Mouse (Mus musculus) T-helper 1 cell (primary cell): Measurements from ENCODE around the gene Appl1.
"Not testable (repeated sequence)": the region's sequence is repeated elsewhere in the genome, so short reads cannot be mapped to it uniquely, and the experiment has no call there.

Experiments used
- in situ Hi-C: fragments of 300-600 bp; cut with MboI, MseI; formaldehyde crosslinking; loops from one replicate; pipeline ENCODE4 v1.15.1; 2025; ENCODE audit warnings: high pct_unique_total_duplicates

Appl1 gene

DNA sequence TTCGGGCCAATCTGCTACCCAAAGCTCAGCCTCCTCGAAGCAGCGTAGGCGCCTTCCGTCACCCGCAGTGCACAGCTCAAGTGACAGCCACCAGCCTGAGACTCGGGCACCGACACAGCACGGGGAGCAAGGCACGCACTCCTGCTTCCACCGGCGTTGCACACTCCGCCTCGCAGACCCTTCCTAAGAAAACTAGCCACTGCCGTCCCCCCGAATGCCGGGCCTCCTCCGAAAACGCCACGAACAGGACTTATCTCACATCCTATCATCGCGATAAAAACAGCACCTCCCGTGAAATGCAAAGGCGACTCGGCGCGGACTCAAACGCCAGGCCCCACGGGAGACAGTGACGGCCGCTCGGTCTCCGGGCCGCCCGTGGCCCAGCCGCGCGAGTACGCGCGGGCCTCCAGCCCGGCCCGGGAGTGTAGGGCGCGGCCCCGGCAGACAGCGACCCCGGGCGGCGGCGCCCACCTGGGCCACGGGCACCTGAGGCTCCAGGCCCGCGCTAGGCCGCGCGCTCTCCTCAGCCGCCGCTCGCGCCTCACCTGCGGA is 1.1 kb downstream of the Appl1 start:
- in situ Hi-C loops: no loop called here

GRCm38 (mm10) chr14:26969164-26969563 is 1.9 kb downstream of the Appl1 start:
- in situ Hi-C loops: no loop called here

DNA sequence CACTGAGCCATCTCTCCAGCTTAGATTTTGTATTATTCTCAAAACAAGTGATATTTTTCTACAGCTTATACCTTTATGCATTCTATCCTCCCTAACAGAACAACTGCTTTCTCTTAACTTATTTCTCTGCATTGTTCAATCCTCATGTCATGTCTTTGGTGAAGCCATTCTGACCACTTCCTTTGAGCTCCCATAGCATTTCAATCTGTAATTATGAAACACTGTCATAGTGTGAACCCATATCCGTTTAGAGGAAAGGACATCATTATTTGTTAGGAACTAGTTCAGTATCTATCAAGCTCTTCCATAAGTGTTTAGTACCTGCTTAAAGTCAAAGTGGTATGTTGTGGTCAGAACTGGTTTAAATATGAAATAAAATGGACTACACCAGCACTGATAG is 10.5 kb downstream of the Appl1 start:
- in situ Hi-C loops: no loop called here

GRCm38 (mm10) chr14:26956139-26956538 is 14.9 kb downstream of the Appl1 start:
- in situ Hi-C loops: not testable (repeated sequence)

GRCm38 (mm10) chr14:26935558-26935957 is 35.5 kb downstream of the Appl1 start:
- in situ Hi-C loops: no loop called here

GRCm38 (mm10) chr14:26934891-26935290 is 36.1 kb downstream of the Appl1 start:
- in situ Hi-C loops: no loop called here

GRCm38 (mm10) chr14:26923702-26924421 is 47.2 kb downstream of the Appl1 start:
- in situ Hi-C loops: no loop called here

DNA sequence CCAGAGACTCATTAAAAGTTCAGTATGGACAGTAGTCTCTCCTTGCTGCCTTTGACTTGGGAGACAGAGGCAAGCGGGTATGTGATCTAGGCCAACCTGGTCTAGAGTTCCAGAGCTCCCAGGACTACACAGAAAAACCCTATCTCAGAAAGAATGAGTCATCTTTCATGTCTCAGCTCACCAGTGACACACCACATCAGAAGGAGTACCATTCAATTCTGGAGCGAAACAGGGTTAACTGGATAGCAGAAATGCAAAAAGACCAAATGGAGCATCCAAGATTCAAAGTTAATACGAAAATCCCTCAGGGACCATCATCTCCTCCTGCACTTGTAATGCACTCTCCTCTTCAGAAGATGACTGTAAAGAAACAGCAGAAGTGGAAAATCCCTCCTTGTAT is 51.7 kb downstream of the Appl1 start:
- in situ Hi-C loops: no loop called here

- in situ Hi-C loops: no loop called here
Observed at GRCm38 (mm10) chr14:26913681-26914268, 57.3 kb downstream of the Appl1 start.

- in situ Hi-C loops: no loop called here
Observed at GRCm38 (mm10) chr14:26911826-26912225, 59.2 kb downstream of the Appl1 start.

GRCm38 (mm10) chr14:26911201-26911600 is 59.8 kb downstream of the Appl1 start:
- in situ Hi-C loops: no loop called here

DNA sequence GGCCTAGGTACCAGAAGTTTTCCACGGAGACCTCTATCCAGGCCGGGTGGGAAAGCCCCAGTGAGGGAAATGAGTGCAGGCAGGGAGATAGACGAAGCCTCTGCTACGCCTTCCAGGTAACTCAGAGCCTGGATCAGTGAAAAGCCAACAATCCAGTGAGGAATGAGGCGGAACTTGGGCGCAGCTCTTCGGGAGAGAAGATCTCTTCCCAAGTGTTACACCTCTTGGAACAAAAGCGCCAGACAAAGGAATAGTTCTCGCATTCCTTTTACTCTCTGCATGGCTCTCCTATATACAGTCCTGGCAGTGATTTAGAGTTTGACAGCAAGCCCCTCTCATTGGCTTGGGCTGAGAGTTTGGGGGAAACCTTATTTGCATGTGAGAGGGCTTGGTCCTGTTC is 60.6 kb downstream of the Appl1 start:
- in situ Hi-C loops: not testable (repeated sequence)

- in situ Hi-C loops: no loop called here
Observed at GRCm38 (mm10) chr14:26907401-26907800, 63.6 kb downstream of the Appl1 start.

DNA sequence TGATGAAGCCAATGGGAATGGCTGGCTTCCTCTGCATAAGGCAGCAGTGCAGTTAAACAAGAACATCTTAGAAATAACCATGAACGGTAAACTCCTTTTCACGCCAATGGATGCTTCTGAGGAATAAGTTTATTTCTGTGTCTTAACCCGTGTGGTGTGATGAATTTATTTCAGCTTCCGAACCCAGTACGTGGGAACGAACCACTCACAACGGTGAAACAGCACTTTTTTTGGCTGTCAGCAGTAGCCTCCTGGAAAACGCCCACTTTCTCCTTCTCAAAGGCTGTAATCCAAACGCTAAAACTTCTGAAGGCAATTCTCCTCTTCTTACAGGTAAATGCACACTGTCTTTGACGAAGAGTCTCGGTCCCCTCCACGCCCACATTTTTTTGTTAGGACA is 70.1 kb downstream of the Appl1 start:
- in situ Hi-C loops: no loop called here

- in situ Hi-C loops: no loop called here
Observed at GRCm38 (mm10) chr14:26899490-26899889, 71.5 kb downstream of the Appl1 start.

DNA sequence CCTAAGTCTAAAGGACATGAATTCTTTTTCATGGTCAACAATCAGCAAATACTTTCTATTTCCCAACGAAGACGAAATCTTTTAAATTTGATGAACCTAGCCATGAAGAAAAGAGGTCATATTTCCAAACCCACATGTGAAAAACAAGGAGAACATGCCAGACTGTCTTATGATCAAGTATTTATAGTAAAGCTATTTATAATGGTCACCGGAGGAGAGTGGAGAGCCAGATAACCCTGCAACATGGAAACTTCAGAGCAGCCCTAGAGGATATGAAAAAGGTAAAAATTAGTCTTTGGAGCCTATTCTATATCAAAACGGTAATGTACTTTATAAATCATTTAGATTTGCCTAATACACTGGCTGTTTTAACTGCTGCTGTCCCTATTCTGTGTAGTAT is 76.6 kb downstream of the Appl1 start, which contains the start of gene Asb14:
Asb14 (plus strand) TSS at position 166 of the 400 bp plus-strand sequence.
- in situ Hi-C loops: no loop called here

DNA sequence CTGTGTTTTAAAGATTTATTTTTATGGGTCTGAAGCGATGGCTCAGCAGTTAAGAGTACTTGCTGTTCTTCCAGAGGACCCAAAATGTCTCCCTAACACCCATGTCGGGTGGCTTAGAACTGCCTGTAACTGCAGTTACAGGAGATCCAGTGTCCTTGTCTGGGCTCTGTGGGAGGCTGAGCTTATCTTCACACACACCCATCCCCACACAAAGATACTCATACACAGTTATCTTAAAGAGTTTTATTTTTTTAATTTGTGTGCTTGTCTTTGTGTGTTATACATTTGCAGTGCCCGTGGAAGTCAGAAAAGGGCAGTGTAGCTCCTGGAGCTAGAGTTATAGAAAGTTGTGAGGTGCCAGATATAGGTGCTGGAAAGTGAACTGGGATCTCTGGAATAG is 80.3 kb downstream of the Appl1 start:
- in situ Hi-C loops: no loop called here

DNA sequence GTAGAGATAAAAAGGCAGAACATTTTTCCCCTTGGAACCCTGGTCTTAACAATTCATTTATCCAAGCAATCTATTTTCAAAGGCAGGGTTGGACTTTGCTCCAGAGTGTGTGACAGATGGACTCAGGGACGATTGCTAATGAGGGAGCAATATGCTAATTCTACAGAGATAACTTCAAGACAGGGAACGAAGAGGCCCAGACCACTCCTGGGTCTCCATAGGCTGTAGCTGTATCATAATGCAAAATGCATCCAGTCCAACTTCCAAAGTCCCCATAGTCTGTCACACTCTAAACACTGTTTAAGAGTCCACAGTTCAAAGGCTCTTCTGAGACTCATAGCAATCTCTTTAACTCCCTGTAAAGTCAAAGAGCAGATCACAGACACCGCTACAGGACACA is 83.8 kb downstream of the Appl1 start:
- in situ Hi-C loops: no loop called here

DNA sequence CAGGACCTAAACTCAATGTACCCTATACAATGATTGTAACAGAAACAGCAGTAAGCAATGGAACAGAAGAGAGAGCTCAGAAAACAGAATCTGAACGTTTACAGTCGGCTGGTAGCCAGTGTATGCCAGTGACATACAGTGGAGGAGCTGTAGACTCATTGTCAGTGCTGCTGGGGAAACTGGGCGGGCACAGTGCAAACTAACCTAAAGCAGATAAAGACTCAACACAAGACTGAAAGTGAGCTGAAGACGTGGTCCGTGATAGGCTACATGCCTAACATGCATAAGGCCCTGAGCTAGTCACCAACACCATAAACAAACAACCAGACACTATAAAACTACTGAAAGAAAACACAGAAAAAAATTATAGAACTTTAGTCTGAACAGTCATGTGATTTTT is 89.3 kb downstream of the Appl1 start:
- in situ Hi-C loops: no loop called here

- in situ Hi-C loops: no loop called here
Observed at GRCm38 (mm10) chr14:26879976-26880375, 91.1 kb downstream of the Appl1 start.

GRCm38 (mm10) chr14:26878756-26879155 is 92.3 kb downstream of the Appl1 start:
- in situ Hi-C loops: no loop called here
